Mouse (Mus musculus) telencephalon, adult 2 months (tissue): Measurements from ENCODE around the gene Zfp36l3.
"Not testable (repeated sequence)": the region's sequence is repeated elsewhere in the genome, so short reads cannot be mapped to it uniquely, and the experiment has no call there.

ENCODE experiments used
- DNase-seq: peaks from one replicate; pipeline ENCODE4 v3.0.0-alpha.2; 2011; ENCODE audit warnings: low read depth, low spot score

The Zfp36l3 gene

DNA sequence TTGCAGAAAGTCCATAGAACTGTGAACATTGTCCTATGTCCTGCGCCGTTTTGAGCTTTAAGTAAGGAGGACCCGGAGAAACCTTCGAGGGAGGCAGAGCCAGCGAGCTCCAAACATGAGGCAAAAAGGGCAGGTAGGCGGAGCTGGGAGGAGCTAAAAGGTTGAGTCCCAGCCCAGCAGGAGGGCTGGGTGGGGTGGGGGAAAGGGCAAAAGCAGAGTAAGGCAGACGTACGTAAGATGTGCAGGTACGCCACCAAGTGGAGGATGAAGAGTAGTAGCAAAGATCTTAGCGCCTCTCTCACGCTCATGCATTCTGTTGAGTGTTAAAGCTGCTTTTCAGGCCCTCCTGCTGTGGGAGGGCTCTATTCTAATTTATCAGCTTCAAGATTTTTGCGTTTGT, at the start of gene Zfp36l3:
Zfp36l3 (minus strand) TSS at position 119 of the 400 bp plus-strand sequence.
- no peak for DNase-seq

DNA sequence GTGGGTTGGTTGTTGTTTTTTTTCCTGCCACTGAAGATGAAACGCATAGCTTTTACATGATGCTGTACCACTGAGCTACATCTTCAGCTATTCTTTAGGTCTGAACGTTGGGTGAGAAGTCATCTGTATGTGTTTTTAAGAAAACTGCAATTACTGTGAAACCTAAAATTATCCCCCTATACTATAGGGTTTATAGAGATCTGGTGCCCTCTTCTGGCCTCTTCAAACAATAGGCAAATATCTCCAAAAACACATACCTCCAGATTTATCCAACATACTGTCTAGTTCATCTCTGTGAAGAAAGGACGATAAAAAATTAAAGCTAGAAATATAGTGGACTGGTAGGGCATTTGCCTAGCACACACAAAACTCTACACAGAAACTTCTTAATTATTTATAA, 22.9 kb upstream of the Zfp36l3 start:
- DNase-seq: no peak

DNA sequence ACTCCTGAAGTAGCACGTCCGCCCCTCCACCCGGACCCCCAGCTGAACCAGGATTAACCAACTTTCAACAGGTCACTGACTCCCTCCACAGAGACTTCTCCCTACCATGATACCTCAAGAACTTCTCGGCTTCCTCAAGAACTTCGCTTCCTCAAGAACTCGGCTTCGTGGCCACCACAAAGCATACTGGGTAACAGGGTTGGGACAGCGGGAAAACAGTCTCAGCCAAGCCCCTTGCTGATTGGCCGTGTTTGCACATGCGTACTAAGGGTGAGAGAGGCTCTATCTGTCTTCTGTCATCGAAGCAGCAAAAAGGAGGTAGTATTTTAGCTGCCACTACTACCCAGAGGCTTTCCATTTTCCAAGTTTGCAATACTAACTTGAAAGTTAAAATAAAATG, 21.3 kb upstream of the Zfp36l3 start, which contains the start of gene Xlr:
Xlr (minus strand) TSS at position 188 of the 400 bp plus-strand sequence.
- DNase-seq: not testable (repeated sequence)

DNA sequence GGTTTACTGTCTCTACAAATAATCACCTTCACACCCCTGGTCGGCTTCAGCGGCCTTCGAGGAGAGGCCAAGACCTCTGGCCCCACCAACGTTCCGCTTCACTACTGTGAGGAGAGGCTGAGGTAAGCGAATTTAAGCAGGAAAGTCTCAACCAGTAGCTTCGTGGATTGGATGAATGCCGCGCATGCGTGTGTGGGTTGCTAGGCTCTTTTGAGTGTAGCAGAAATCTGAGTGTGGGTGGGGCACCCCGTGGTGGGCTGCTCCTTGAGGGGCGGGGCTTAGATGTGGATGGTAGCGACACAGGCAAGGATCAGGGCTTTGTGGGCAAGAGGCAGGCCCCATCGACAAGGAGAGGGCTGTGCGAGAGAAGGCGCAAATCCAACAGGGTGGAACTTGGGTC, 18.5 kb downstream of the Zfp36l3 start, which contains the start of gene 1700013H16Rik:
1700013H16Rik (minus strand) TSS at position 96 of the 400 bp plus-strand sequence.
- no peak for DNase-seq

DNA sequence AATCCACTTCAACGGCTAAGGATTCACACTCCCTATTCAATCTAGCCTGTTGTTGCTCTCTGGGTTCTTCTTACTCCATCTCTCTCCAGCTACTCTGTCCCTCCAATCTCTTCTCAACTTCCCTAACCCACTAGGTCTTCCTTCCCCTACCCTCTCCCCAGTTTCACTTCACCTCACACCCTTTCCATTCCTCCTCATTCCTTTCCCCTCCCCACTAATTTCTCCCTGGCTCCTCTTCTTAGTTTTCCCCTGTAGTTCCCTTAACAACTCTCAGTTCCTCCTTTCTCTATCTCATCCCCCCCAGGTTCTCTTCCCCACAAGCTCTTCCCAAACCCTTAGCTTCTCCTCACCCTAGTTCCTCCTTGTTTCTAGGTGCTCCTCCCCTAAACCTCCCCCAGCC, 23.3 kb downstream of the Zfp36l3 start:
- DNase-seq: no peak

DNA sequence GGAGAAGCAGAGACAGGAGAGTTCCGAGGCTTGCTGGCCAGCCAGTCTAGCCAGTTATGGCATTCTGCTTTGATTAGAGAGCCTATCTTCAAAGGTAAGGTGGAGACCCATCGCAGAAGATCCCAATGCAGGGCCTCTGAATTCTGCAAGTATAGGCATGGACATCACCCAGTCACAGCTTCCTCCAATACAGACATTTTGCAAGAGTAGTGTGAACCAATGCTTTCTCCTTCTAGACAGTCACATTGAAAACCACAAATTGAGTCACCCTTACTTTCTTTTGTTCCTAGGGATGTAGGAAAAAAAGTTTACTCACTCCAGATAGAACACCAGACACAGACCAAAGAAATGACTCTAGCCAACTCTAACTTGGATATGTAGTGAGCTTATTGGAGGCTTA, 47.2 kb downstream of the Zfp36l3 start:
- no peak for DNase-seq

DNA sequence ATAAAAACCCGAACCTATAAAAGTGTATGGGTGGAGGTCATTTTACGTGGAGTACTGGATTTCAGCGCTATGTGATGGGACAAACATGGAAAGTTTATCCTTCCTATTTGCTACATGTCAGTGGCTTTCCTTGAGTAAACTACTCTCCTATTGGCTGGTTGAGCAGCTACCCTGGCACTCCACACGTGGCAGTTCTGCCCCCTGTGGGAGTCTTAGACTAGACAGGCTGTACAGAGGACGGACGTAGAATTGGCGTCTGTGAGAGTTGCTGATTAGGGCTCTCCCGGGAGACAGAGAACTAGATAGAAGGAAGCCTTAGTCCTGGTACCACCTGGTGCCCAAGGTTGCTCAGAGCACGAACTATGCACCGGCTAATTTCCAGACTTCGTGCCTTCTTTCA, 51.6 kb downstream of the Zfp36l3 start, which contains the start of gene 4930502E18Rik:
4930502E18Rik (plus strand) TSS at position 231 of the 400 bp plus-strand sequence.
- DNase-seq: no peak
